Mouse (Mus musculus) splenic B cell, adult 2 months (primary cell): ENCODE data around the gene Acap1.

ENCODE experiments used
- DNase-seq: peaks from one replicate; pipeline ENCODE4 v3.0.0-alpha.2; 2011; ENCODE audit warnings: low read depth, low spot score
- H3K27me3 ChIP-seq: 2 replicates; pipeline ENCODE4 v1.6.1; 2012; ENCODE audit warnings: mild to moderate bottlenecking, low read length, moderate library complexity, mixed read lengths; ENCODE audit not compliant: control insufficient read depth, poor library complexity, insufficient read depth, severe bottlenecking
- H3K36me3 ChIP-seq: 2 replicates; pipeline ENCODE4 v1.6.1; 2012; ENCODE audit warnings: mild to moderate bottlenecking, low read length, moderate library complexity, mixed read lengths; ENCODE audit not compliant: control insufficient read depth, poor library complexity, insufficient read depth, severe bottlenecking

Acap1 gene

DNA sequence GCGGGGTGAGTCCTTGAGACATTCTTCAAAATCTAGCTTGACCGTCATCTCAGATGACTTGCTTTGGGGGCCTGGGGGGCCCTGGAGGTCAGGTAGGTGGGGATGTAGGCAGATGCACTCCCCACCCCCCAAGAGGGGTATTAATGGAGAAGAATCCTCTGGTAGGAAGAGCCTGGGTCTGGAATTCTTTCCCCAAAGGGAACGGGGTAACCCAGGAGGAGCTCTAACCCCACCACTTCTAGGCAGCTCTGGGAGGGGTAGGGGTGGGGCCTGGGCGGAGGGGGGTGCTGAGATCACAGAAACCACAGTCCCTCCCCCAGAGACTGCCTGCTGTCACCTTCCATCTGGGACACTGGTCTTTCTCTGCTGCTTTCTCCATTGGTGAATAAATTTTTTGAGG, at the start of gene Acap1:
Gene Acap1, minus strand, starts transcription at position 249 of the 400 bp plus-strand sequence.
- peak; percentile 71 for DNase-seq
- no peaks in the 10 kb centered on the region for H3K27me3 ChIP-seq
- peaks cover 5% of the 10 kb centered on the region; the same call in 1 of the 2 replicates for H3K36me3 ChIP-seq

DNA sequence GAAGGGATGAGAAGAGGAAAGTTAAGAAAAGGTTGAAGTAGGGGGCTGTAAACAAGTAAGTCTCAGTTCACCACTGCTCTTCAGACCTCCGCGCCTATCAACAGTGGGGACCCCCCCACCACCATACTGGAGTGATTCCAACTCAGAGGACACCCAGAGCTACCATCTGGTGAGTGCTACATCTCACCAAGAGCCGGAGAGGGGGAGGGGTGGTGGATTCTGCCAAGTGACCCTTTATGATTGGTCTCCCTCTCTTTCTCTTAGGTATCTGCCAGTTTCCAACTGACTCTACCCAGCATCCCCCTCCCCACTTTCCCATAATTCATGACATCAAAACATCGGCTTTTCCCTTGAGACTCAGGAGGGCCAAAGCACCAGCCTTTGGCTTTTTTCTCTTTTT, 45.6 kb upstream of the Acap1 start:
- Histone ChIP-seq H3K27me3 (peaks cover 3% of the 10 kb centered on the region), H3K36me3 (no peaks in the 10 kb centered on the region)
- DNase-seq = no peak

DNA sequence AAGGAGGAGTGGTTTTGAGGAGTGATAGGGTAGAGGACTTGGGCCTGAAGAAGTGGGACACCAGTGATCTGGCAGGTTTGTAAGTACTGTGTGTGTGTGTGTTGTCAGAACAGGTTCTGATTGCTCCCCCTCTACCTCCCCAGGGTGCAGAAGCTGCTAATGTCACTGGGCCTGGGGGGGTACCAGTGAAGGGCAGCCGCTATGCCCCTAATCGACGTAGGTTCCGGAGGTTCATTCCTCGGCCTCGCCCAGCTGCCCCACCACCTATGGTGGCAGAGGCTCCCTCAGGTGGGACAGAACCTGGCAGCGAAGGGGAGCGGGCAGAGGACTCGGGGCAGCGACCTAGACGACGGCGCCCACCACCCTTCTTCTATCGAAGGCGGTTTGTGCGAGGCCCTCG, 44.4 kb upstream of the Acap1 start:
- no peaks in the 10 kb centered on the region for H3K36me3 ChIP-seq
- peaks cover 3% of the 10 kb centered on the region for H3K27me3 ChIP-seq
- DNase-seq = no peak

DNA sequence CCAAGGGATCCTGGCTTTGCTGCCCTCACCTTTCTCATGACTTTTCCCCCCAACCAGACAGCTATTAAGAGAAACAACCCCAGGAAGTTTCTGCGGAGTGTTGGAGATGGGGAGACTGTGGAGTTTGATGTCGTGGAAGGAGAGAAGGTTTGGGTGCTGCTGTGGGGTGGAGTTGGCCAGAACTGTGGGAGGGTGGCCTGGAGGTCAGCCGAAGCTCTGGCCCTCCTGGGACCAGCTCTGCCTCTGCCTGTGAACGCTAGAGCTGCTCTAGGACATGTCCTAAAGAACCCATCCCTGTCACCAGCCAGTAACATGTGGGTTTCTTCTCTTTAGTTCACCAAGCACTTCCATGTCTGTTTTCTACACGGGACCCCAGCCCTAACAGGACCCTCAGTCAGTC, 43.8 kb upstream of the Acap1 start:
- H3K36me3 ChIP-seq = no peaks in the 10 kb centered on the region
- H3K27me3 ChIP-seq = peaks cover 3% of the 10 kb centered on the region
- no peak for DNase-seq

DNA sequence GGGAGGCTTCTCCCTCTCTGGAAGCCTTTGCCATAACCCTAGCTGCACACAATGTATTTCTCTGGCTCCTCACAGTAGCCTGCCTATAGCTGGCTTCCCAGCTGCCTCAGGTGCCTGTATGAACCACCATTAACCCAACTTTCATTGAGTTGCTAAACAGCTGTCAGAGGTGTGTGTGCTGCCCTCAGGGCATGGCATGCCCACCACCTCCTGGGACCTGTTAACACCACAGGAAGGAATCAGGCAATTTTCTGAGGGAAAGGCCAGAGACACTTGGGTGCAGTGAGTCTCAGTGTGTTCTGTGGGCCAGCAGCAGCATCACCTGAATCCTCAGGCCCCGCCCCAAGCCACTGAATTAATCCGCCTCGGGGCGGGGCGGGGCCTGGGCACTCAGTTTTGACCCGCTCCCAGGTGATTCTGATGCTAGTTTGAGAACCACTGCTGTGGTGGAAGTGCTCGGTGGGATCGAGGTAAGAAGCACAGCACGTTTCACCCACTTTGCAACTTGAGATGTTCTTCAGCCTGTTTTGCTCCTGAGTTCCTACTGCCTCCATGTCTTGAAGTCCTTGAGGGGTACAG, 43.2 kb upstream of the Acap1 start:
- no peaks in the 10 kb centered on the region for H3K36me3 ChIP-seq
- peaks cover 3% of the 10 kb centered on the region for H3K27me3 ChIP-seq
- DNase-seq = no peak

DNA sequence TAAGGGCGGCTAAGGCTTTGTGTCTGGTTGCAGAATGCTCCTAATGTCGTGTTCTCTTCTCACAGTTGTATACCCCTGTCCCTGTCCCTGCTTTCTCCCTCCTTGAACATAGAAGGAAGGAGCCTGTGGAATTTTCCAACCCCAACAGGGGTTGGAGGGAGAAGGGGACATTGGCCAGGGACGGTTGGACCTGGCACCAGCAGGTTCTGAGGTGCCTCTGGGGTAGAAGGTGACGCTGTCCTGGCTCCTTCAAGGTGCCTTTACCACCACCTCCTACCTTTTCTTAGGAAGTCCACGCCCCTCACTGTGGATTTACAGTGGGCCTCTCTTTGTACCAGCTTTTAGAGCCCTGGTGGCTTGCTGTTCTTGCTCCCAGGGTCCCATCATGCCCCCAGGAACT, 42.5 kb upstream of the Acap1 start:
- Histone ChIP-seq H3K27me3 (peaks cover 3% of the 10 kb centered on the region), H3K36me3 (no peaks in the 10 kb centered on the region)
- no peak for DNase-seq

DNA sequence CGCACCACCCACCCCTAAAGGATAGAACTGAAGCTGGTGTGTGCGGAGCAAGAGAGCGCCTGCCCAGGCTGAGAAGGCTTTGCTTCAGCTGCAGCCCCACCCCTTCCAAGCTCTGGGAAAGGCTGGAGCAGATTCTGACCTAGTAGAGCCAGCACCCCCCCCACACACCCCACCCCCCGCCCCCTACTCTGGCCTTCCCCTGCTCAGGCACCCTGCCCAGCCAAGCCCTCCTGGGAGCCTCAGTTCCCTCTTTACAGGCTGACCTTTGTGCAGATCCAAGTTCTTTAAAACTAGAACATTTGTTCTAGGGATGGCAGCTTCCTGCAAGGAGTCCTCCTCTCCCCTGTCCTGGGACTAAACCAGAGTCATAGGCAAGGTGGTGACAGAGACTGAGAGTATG, 42.0 kb upstream of the Acap1 start:
- H3K27me3 ChIP-seq = peaks cover 3% of the 10 kb centered on the region
- no peaks in the 10 kb centered on the region for H3K36me3 ChIP-seq
- DNase-seq = no peak

DNA sequence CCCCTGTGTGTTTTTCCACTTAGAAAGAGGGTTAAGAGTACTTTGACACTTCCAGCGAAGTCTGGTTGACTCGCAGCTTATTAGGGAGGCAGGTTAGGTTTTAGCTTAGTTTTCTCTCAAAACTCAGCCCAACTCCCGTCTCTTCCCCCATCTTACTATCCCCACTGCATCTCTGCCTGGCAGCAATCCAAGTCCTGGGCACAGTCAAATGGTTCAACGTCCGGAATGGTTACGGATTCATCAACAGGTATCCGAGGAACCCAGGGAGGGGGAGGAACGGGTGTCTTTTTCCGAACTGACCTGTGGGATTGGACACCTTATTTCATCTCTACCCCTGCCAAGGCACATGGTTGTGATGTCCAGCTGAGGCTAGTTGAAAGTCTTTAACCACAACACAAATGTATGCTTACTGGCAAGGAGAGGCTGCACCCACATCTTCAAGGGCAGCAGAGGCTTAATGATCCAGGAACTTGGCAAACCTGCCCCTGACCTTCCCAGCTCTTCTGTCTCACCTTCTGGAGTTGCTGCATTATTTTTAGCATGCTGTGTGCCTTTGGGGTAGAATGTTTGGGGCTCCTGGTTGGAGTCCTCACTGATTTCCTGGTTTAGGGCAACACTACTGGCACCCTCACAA, 41.5 kb upstream of the Acap1 start:
- Histone ChIP-seq H3K36me3 (no peaks in the 10 kb centered on the region), H3K27me3 (peaks cover 3% of the 10 kb centered on the region)
- no peak for DNase-seq

DNA sequence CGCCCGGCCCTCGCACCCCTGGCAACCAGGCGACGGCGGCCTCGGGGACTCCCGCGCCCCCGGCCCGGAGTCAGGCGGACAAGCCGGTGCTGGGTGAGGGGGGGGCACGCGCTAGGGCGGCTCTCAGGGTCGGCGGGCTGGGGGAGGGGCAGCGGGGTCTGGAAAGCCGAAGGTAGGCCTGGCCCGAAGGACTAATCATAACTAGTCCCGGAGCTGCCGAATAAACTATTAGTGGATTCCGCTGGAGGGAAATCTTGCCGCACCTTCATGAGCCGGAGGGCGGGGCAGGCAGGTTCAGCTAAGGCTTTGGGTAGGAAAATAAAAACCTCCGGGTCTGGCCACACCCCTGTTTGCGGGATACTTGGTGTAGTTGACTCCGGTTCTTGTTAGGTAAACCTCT, 40.8 kb upstream of the Acap1 start:
- H3K36me3 ChIP-seq = no peaks in the 10 kb centered on the region
- peak; percentile 30 for DNase-seq
- H3K27me3 ChIP-seq = peaks cover 3% of the 10 kb centered on the region

DNA sequence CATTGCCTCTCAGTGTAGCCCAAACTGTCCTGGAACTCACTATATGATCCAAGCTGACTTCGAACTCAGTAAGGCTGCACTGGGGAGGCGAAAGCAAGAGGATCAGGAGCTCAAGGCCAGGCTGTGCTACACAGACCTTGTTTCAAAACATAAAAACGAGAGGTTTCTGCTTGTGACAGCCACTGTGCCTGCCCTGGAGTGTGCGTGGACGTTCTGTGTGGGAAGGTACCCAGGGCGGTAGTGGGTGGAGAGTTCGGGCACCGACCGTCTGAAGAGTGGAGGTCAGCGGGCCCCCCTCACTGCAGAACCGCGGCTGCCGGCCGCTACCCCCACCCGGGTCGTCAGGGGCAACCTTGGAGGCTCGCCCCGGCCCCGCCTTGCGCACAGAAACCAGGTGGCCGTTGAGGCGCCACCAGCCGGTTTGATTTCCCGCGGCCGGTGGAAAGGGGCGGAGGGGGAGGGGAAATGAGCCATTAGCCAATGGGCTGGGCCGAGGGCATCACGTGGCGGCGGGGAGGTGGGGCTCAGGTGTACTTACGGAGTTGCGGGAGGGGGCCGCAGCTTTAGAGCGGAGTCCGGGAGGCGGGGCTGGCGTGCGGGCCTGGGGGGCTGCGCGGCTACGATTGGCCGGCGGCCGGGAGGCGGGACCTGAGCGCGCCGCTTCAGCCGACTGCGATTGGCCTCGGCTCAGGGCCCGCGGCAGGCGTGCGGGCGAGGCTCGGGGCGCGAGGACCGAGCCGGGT, 40.0 kb upstream of the Acap1 start, which contains the start of gene Ybx2:
Gene Ybx2, plus strand, starts transcription at position 660 of the 743 bp plus-strand sequence.
- Histone ChIP-seq H3K27me3 (peaks cover 3% of the 10 kb centered on the region), H3K36me3 (no peaks in the 10 kb centered on the region)
- peak; percentile 89 for DNase-seq

DNA sequence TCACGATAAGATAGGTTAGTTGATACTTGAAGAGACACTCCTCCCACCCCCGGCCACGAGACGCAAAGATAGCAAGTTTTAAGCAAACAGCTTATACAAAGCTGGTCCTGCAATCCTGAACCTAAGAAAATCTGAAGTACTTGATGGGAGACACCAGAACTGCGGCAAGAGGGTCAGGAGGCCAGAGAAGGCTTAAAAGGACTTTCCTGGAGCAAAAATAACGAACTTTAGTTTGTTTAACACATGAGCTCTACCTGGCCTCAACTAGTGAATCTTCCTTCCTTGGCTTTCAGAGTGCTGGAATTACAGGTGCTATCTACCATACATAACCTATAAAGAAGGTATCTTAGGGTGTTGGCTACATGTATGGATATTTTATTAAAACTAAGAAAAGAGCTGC, 39.3 kb upstream of the Acap1 start:
- H3K36me3 ChIP-seq = no peaks in the 10 kb centered on the region
- H3K27me3 ChIP-seq = peaks cover 3% of the 10 kb centered on the region
- no peak for DNase-seq

DNA sequence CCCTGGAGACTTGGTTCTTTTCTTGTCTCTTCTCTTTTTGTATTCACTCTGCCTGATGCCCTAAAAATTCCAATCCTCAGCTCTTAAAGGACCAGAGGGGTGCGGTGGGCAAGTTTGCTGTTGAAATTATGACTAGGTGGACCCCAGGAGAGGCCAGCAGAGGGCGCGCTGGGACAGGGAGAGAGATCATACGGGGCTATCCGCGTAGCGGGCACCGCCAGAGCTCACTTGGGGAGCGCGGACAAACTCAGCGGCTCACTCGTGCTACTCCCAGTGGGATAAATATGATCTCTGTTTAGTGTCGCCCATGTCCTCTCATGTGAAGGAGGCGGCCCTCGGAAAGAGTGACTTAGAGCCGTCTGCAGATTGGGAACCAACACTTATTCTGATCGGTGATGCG, 38.8 kb upstream of the Acap1 start:
- Histone ChIP-seq H3K36me3 (no peaks in the 10 kb centered on the region), H3K27me3 (peaks cover 3% of the 10 kb centered on the region)
- DNase-seq = peak; percentile 91

DNA sequence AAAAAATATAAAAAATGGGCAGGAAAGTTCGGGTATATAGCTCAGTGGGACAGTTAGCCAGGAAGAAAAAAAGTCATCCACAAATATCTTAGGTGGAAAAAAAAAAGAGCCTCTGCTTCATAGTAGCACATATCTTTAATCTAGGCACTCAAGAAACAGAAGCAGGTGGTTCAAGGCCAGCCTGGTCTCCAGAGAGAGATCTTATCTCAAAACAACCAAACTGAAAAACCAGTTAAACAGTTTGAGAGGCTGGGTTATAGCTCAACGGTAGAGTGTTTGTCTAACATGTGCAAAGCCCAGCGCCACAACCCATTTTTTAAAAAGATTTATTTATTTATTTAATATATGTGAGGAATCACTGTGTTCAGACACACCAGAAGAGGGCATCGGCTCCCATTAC, 37.7 kb upstream of the Acap1 start:
- Histone ChIP-seq H3K36me3 (no peaks in the 10 kb centered on the region), H3K27me3 (peaks cover 3% of the 10 kb centered on the region)
- no peak for DNase-seq

DNA sequence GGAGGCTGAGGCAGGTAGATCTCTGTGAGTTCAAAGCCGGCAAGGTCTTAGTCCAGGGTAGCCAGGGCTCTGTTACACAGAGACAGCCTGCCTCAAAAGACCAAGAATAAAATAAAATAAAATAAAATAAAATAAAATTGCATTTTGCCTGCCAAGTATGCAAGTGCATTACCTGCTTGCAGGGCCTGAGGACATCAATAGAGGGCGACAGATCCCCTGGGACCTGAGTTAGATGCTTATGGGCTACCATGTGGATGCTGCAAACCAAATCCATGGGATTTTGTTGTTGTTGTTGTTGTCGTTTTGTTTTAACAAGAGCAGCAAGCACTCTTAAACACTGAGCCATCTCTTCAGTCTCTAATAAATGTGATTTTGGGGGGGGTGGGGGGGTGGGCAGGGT, 36.9 kb upstream of the Acap1 start:
- Histone ChIP-seq H3K27me3 (peaks cover 3% of the 10 kb centered on the region), H3K36me3 (no peaks in the 10 kb centered on the region)
- DNase-seq = peak; percentile 47

DNA sequence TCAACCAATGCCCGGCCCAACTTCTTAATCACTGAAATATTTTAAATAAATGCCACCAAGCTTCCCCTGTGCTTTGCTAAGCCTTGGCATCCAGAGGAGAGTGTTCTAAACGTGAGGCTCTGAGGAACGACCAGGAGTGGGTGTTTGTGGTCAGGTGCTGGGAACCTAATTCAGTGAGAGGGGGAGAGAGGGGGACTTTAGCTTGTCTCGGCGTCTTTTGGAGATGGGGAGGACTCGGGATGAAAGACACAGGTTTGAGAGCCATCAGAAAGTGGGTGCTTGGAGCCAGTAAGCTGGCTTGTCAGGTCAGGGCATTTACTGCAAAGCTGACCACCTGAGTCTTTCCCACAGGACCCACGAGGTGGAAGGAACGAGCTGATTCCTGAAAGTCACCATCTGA, 36.4 kb upstream of the Acap1 start:
- no peak for DNase-seq
- Histone ChIP-seq H3K36me3 (no peaks in the 10 kb centered on the region), H3K27me3 (peaks cover 3% of the 10 kb centered on the region)
